Mouse (Mus musculus) 3T3-L1 (cell line): ENCODE measurements around the gene Sgpp2.

Experiments
- DNase-seq: peaks from one replicate; pipeline ENCODE4 v3.0.0-alpha.2; 2015; ENCODE audit warnings: low read depth, low spot score

Sgpp2 gene

GRCm38 (mm10) chr1:78399755-78400154, 89.6 kb downstream of the Sgpp2 start:
- DNase-seq = peak; percentile 31

- DNase-seq = no peak
Observed at GRCm38 (mm10) chr1:78401413-78401812, 91.3 kb downstream of the Sgpp2 start.

GRCm38 (mm10) chr1:78409396-78409795, 99.3 kb downstream of the Sgpp2 start:
- no peak for DNase-seq

DNA sequence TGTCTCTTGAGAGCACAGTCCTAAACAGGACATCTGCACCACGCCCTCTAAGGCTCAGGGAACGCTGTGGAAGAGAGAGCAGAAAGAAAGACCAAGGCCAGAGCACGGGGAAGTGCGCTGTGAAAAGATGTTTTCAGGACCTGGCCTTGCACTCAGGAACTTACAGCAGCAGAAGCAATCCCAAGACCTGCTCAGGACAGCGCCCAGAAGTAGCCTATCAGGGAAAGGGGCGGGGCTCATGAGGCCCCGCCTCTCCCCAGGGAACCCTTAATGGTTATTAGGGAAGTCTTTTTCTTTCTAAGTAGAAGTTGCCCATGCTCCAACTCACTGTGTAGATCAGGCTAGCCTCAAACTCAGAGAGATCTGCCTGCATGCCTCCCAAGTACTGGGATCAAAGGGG, 102.5 kb downstream of the Sgpp2 start:
- DNase-seq = no peak

GRCm38 (mm10) chr1:78414421-78414820, 104.3 kb downstream of the Sgpp2 start:
- no peak for DNase-seq

DNA sequence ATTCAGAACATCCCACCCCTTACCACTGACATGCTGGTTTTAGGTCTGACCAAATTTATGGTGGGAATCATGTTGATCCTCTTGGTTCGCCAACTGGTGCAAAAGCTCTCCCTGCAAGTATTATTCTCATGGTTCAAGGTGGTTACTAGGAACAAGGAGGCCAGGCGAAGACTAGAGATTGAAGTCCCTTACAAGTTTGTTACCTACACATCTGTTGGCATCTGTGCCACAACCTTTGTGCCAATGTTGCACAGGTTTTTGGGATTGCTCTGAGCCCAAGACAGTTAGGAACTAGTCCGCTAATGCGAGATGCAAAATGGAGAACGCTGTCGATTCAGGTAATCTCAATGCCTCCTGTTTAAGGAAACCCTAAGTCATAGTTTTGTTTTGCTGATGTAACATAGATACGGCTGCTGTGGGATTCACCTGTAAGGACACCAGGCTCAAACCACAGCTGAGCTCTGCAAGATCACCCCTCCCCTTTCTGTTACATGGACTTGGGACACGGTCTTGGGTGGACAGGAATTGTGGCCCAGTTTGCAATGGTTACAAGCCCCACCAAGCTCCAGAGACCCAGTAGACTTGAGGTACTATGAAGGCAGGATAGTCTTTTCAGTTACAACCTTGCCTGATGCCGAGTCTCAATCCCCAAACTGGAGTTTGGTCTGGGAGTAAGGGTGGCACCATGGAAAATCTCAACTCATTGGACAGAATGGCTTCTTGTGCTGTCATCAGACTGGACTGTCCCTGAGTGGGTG, 107.2 kb downstream of the Sgpp2 start:
- DNase-seq = no peak

DNA sequence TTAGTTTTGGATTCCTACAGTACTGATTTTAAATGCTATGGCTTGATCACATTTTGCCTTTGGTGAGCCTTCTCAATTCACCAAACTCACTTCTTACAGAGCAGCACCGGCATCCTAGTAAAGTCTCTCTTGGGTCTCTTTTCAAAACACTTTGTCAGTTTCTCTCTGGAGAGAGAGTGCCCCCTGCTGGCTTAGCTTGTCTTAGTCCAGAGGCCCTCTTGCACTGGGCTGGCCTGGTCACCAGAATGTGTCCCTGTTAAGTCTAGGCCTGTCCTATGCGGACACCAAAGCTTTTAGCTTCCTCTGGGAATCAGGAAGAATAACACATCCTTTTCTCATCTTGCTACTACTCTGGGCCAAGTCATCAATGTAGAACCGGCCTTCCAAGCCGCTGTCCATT, 109.4 kb downstream of the Sgpp2 start:
- peak; percentile 90 for DNase-seq

DNA sequence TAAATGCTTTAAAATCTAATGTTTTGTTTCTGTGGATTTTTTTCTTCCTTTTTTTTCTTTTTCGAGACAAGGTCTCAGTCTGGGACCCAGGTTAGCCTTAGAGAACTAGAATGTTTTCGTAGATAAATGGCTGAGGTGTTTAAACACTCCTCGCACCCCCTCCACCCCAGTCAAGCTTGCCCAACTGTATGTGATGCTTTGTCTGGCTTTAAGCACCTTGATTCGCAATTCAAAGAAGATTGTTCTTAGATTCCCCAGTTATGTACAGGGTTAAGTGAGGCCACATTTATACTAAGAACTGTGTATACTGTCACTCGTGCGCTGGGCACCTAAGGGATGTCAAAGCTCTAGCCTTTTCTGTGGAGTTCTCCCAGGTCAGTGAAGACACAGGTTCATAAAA, 110.1 kb downstream of the Sgpp2 start:
- DNase-seq = no peak

DNA sequence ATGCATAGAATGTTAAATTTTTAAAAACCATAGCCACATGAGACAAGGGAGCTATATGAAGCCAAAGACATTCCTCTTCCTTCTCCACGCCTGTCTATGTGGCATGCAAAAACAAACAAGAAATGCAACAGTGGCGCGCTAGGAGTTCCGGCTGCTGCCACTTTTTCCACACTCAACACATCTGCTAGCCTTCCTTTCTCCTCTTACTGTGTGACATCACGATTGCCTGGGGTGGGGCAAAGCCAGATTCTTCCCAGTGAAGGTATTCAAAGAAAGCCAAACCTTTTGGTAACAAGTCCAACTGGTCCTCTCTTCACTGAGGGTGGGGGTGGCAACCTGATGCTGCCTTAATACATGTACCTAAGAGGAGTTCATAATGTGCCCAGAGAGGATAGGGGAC, 111.6 kb downstream of the Sgpp2 start:
- no peak for DNase-seq

- DNase-seq = no peak
Observed at GRCm38 (mm10) chr1:78422576-78422975, 112.4 kb downstream of the Sgpp2 start.

DNA sequence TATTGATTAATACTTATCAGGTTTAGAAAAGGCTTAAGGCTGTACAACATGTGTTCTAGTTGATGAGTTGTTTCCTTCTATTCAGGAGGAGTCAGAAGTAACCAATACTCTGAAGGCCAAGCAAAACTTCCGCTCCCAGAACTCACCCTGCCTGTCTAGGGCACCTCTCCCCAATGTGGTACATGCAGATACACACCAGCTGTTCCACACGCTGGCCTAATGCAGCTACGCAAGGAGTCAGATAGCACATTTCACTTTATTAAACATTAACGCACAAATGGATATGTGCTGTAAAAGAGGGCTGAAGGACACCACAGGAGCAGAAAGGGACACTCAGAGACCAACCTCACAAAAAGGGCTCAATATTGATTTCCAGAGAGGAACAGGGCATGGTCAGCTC, 114.7 kb downstream of the Sgpp2 start:
- no peak for DNase-seq

GRCm38 (mm10) chr1:78425309-78425708, 115.2 kb downstream of the Sgpp2 start:
- no peak for DNase-seq

DNA sequence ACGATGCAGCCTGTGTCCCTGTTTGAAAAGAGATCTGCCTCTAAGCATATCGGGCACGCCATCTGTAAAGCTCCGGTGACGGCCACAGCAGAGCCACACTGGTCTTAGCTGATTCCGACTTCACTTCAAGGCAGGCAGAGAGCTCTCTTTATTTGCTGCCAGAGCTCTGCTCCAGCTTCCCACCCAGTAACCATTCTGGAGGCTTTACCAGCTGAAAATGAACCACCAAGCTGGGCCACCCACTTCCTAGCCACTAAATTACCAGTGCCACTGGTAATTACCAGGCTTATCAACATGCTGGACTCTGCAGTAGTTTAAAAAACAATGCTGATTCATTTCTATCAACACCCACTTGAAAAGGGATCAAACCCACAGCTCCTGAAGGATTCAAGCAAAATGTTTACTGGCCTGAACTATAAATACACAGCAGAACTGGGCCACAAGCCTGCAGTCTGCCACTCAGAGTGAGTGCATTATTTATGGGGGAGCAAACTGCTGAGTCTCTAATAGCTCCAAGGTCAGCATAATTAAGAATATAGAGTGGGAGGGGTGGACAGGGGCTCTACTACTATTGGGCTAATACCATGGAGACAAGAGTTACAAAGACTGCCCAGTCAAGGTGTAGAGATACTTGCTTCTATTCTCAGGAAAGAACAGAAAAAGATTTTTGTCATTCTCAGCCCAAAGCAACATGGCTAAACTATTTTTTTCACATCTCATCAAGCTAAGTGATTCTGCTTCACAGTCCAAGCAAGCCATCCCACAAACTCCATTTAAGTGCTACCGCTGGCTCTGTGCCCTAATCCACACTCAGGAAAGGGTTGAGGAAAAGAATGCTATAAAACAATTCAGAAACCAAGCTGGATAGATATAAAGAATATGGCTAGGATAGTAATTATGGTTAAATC, 115.9 kb downstream of the Sgpp2 start:
- DNase-seq = no peak

GRCm38 (mm10) chr1:78426841-78427240, 116.7 kb downstream of the Sgpp2 start:
- DNase-seq = no peak

DNA sequence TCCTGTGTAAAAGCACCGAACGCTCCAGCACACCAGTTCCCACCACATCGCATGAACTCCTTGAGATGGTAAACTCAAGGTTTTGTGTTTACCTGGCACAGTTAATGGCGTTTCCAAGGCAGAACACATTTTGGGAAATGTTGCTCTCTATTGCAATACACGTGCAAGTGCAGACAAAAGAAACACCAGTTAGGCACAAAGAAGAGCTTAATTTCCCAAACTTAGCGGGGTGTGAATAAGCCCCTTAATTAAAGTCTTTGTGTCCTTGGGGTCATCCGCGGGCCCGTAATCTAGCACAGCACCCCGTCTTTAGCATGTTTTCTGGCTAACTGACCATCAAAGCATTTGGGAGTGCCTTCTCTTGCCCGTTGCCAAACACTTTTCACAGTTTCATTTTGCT, 118.7 kb downstream of the Sgpp2 start:
- no peak for DNase-seq

- no peak for DNase-seq
Observed at GRCm38 (mm10) chr1:78433472-78433871, 123.3 kb downstream of the Sgpp2 start.

GRCm38 (mm10) chr1:78435967-78436366, 125.8 kb downstream of the Sgpp2 start:
- DNase-seq = no peak

DNA sequence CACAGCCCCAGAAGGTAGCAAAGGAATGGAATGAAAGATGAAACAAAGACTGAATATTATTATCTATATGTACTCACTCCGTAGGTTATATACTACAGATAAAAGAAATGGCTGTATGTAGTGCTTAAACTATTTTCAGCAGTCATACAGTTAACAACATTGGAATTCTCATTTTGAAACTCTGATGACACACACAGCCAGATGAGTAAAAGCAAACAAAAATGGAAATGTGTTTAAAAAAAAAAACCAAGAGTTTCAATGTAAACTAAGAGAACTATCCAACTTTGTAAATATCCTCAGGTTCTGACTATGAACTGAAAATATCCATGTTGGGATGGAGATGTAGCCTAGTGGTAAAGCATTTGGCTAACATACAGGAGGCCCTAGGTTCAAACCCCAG, 126.3 kb downstream of the Sgpp2 start:
- DNase-seq = peak; percentile 9

- DNase-seq = peak; percentile 11
Observed at GRCm38 (mm10) chr1:78437150-78437549, 127.0 kb downstream of the Sgpp2 start.

DNA sequence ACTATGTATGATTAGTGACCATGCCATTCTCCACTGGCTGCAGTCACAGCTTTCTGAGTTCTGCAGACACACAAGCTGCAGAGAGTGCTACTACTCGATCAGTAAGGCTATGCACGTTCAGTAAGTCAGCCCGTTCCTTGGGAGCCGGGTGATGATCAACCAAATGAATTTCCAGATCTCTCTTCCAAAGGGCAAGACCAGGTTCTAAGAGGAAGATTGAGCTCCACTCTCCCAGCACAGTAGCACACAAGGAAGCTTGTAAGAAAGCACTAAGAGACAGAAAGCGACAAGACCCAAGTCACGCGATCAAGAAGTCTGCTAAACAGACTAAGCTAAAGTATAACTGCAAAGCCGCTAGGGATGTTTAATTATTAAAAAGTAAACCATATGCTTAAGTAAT, 130.6 kb downstream of the Sgpp2 start:
- no peak for DNase-seq

- no peak for DNase-seq
Observed at GRCm38 (mm10) chr1:78443056-78443455, 132.9 kb downstream of the Sgpp2 start.

- DNase-seq = no peak
Observed at GRCm38 (mm10) chr1:78446232-78446631, 136.1 kb downstream of the Sgpp2 start.

- DNase-seq = no peak
Observed at GRCm38 (mm10) chr1:78446742-78447141, 136.6 kb downstream of the Sgpp2 start.
